Mouse (Mus musculus) lung, embryonic 16.5 days (tissue): ENCODE data around the gene Stim2. TPM values are rescaled to one million over a fixed set of nuclear protein-coding genes. Genes with fewer than 3 reads are reported as not detected.

Experiments used
- ATAC-seq: fragments of 200-750 bp; cut with Nextera tagmentation; 2 replicates; pipeline ENCODE4 v1.8.0; 2017; ENCODE audit warnings: low read depth, mild to moderate bottlenecking, moderate library complexity
- H3K27ac ChIP-seq: fragments of 300-500 bp; sonication (generic); 2 replicates; pipeline ENCODE4 v1.5.1; 2014; ENCODE audit warnings: mild to moderate bottlenecking, control low read depth, low read length
- H3K27me3 ChIP-seq: fragments of 300-500 bp; sonication (generic); 2 replicates; pipeline ENCODE4 v1.6.1; 2014; ENCODE audit warnings: low read depth, low read length, mixed read lengths; ENCODE audit not compliant: control insufficient read depth, insufficient read depth
- H3K36me3 ChIP-seq: fragments of 300-500 bp; sonication (generic); 2 replicates; pipeline ENCODE4 v1.6.1; 2014; ENCODE audit warnings: low read length; ENCODE audit not compliant: control insufficient read depth, insufficient read depth
- H3K4me1 ChIP-seq: fragments of 300-500 bp; sonication (generic); replicated peaks from 2 replicates; pipeline ENCODE4 v1.6.1; 2014; ENCODE audit warnings: low read length, mixed read lengths; ENCODE audit not compliant: control insufficient read depth, insufficient read depth
- H3K4me2 ChIP-seq: fragments of 300-500 bp; sonication (generic); 2 replicates; pipeline ENCODE4 v1.6.1; 2014; ENCODE audit warnings: low read depth, low read length, control low read depth
- H3K4me3 ChIP-seq: fragments of 300-500 bp; sonication (generic); 2 replicates; pipeline ENCODE4 v1.5.1; 2014; ENCODE audit warnings: mild to moderate bottlenecking, low read length, control low read depth
- H3K9ac ChIP-seq: fragments of 300-500 bp; sonication (generic); 2 replicates; pipeline ENCODE4 v1.6.1; 2014; ENCODE audit warnings: low read length, control low read depth
- H3K9me3 ChIP-seq: fragments of 300-500 bp; sonication (generic); 2 replicates; pipeline ENCODE4 v1.6.1; 2016; ENCODE audit warnings: low read length; ENCODE audit not compliant: control insufficient read depth
- WGBS: fragments of 180-500 bp; shearing (Covaris S2); extraction: QIAGEN DNeasy Blood & Tissue Kit; methylation state at CpG from one replicate; pipeline ENCODE4 v1.1.7; 2014; 5-methylcytosine and 5-hydroxymethylcytosine counted together
- polyA plus RNA-seq: library from polyadenylated mRNA; unstranded; fragments of >200 nt; fragmentation: Nextera tagmentation; extraction: Ambion mirVana; gene quantifications from 2 replicates; pipeline ENCODE4 v1.2.1, GENCODE M21; 2015

The Stim2 gene
- polyA plus RNA-seq, 1 experiment from 2014 or later = 15.6 TPM

DNA sequence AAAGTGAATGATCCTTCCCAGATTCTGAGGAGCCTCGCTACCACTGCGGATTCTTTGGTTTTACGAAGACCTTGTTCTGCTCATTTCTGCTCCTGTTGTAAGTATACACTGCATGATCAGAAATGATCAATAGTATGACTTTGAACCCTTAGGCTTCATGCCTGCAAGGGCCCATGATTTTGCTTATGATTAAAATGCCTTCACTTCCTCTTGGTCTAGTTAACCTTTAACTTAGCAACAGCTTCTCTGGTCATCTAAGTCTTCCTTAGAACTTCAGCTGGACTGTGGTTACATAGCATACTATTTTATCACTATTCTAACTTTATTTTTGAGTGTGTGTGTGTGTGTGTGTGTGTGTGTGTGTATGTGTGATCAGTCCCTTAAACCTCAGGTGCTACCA, 12.7 kb upstream of the Stim2 start:
- H3K27ac ChIP-seq = no peak overlapping the region
- no peaks in the 10 kb centered on the region for H3K36me3 ChIP-seq
- H3K27me3 ChIP-seq = no peaks in the 10 kb centered on the region
- H3K9me3 ChIP-seq = no peaks in the 10 kb centered on the region
- ATAC-seq = no peak
- H3K4me2 ChIP-seq = no peak overlapping the region
- H3K4me3 ChIP-seq = no peak overlapping the region
- H3K9ac ChIP-seq = no peak overlapping the region
- 78% methylated on average over 3 of the region's 3 CpGs for WGBS
- H3K4me1 ChIP-seq = no peaks in the 10 kb centered on the region

DNA sequence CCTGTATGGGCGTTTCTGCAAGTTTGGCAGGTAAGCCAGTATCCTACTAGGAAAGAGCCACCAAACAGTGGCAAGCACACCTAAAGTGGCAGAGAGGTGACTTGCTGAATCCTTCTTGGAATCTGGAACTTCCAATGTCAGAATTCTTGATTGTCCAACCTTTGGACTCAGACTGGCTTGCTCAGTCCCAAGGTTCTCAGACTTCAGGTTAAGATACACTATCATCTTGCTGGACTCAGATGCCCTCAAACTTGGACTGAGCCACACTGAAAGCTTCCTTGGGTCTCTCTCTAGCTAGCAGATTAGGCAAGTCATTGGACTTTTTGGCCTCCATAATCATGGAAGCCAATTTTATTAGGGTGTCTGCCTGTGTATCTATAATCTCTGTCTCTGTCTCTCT, 10.8 kb upstream of the Stim2 start:
- WGBS = 80% methylated on average over 1 of the region's 1 CpGs
- no peak for ATAC-seq

DNA sequence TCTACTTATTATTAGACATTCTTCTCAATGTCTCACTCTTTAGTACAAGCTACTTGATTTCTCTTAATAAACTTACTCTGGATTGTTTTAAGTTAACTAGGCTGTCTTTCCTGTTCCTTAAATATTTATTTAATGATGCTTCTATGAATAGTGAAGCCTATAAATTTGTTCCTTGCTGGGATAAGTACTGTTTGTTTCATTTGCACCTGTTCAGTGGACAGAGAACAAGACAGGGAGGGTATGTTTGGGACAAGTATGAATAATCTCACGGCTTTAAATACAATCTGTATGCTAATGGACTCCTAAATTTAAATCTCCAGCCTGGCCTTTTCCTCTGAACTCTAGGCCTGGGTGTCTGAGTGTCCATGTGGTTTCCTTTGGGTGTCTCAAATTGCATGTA, 10.2 kb upstream of the Stim2 start:
- H3K4me3 ChIP-seq = no peak overlapping the region
- no peak overlapping the region for H3K27ac ChIP-seq
- no peak for ATAC-seq
- no peaks in the 10 kb centered on the region for H3K36me3 ChIP-seq
- H3K27me3 ChIP-seq = no peaks in the 10 kb centered on the region
- no peak overlapping the region for H3K9ac ChIP-seq
- H3K4me2 ChIP-seq = no peak overlapping the region
- H3K9me3 ChIP-seq = no peaks in the 10 kb centered on the region
- no peaks in the 10 kb centered on the region for H3K4me1 ChIP-seq
- WGBS = 84% methylated on average over 1 of the region's 1 CpGs

More for the DNA sequence above, 10.8 kb upstream of the Stim2 start:
- H3K27ac ChIP-seq = no peak overlapping the region
- H3K4me3 ChIP-seq = no peak overlapping the region
- no peak overlapping the region for H3K4me2 ChIP-seq
- H3K4me1 ChIP-seq = no peaks in the 10 kb centered on the region
- H3K9me3 ChIP-seq = no peaks in the 10 kb centered on the region
- H3K36me3 ChIP-seq = no peaks in the 10 kb centered on the region
- H3K9ac ChIP-seq = no peak overlapping the region
- no peaks in the 10 kb centered on the region for H3K27me3 ChIP-seq

DNA sequence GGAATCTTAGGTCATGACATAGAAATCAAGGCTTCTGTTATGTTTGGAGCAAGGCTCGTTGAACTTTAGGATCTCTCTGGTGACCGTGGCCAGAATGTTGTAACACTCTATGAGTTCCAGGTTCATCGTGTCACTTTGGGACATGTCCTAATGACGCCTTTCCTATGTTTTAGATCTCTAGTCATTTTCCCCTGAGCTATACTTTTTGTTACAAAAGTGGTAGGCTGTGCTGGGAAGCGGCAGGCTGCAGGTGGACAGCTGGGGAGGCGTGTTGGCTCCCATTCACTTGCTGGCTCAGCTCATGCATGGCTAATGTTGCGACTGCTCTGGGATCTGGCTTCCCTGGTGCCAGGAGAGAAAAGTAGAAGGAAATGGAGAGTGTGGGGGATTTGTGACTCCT, 5.7 kb upstream of the Stim2 start:
- H3K4me2 ChIP-seq = no peak overlapping the region
- 59% methylated on average over 7 of the region's 7 CpGs for WGBS
- H3K36me3 ChIP-seq = no peaks in the 10 kb centered on the region
- H3K4me3 ChIP-seq = no peak overlapping the region
- no peak overlapping the region for H3K27ac ChIP-seq
- no peaks in the 10 kb centered on the region for H3K9me3 ChIP-seq
- no peak for ATAC-seq
- no peak overlapping the region for H3K9ac ChIP-seq
- no peaks in the 10 kb centered on the region for H3K27me3 ChIP-seq
- H3K4me1 ChIP-seq = peaks cover 10% of the 10 kb centered on the region

DNA sequence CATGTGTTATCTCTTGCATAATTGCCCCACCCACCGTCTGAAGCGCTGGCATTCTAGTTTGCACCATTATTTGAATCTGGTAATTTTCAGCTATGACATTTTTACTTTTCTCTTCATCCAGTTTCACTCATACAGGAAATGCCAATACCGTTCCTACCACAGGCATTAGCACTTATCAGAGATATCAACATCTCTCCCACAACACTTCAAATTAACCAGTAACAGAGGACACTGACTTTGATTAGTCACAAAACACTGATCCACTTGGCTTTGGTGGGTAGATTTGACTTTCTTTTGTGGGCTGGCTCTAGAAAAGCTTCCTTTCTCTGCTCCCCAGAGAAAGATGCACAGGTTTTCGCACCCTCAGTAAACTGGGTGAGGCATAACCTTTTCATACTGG, 3.7 kb upstream of the Stim2 start:
- H3K27ac ChIP-seq = no peak overlapping the region
- H3K36me3 ChIP-seq = no peaks in the 10 kb centered on the region
- no peak for ATAC-seq
- H3K27me3 ChIP-seq = no peaks in the 10 kb centered on the region
- H3K9me3 ChIP-seq = no peaks in the 10 kb centered on the region
- H3K4me3 ChIP-seq = peak overlapping the region; percentile 63
- H3K9ac ChIP-seq = no peak overlapping the region
- H3K4me1 ChIP-seq = peaks cover 13% of the 10 kb centered on the region
- WGBS = 44% methylated on average over 4 of the region's 4 CpGs
- H3K4me2 ChIP-seq = peak overlapping the region; percentile 95

DNA sequence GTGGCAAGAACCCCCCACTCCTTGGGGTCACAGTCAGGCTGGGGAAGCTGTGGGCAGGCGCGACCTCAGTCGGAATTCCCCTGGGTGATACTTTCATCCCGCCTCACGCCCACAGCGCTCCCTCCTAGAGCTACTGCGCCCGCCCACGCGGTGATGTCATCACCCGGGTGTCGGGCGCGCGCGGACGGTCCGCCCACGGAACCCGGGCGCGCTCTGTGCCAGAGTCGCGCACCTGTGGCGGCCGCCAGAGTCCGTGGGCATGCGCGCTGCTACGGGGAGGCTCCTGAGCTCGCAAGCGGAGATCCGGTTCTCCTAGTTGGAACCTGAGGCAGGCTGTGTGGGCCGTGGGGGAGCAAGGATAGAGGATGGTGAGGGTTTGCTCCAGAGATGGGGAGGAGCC, 3.0 kb upstream of the Stim2 start:
- H3K9me3 ChIP-seq = no peaks in the 10 kb centered on the region
- H3K4me3 ChIP-seq = peak overlapping the region; percentile 63
- WGBS = under 1% methylated on average over 34 of the region's 34 CpGs
- H3K4me1 ChIP-seq = peaks cover 21% of the 10 kb centered on the region
- H3K27me3 ChIP-seq = no peaks in the 10 kb centered on the region
- H3K36me3 ChIP-seq = no peaks in the 10 kb centered on the region
- H3K4me2 ChIP-seq = peak overlapping the region; percentile 95
- peak overlapping the region; percentile 71 for H3K9ac ChIP-seq
- peak; percentile 34 for ATAC-seq
- peak overlapping the region; percentile 24 for H3K27ac ChIP-seq

DNA sequence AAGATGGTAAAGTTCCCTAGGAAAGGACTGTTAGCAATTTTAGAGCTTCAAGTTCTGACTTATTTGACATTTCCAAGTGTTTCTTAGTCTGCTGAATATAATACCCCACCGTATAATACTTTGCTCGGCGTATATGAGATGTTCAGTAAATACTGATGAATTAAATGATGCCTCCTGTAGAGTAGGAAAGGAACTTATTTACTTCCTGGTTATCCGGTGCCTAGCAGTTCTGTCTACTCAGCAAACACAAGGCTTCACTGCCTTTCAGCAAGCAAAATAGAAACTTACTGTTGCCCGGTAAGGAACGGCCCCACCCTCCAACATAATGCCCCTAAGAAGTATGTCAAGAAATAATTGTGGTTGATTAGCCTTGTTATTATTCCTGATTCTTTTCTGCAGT, 1.5 kb upstream of the Stim2 start:
- Histone ChIP-seq H3K9ac (no peak overlapping the region), H3K36me3 (no peaks in the 10 kb centered on the region), H3K4me3 (no peak overlapping the region), H3K9me3 (no peaks in the 10 kb centered on the region), H3K27me3 (no peaks in the 10 kb centered on the region), H3K4me1 (peaks cover 27% of the 10 kb centered on the region), H3K27ac (no peak overlapping the region), H3K4me2 (no peak overlapping the region)
- no peak for ATAC-seq
- WGBS = 84% methylated on average over 6 of the region's 6 CpGs

DNA sequence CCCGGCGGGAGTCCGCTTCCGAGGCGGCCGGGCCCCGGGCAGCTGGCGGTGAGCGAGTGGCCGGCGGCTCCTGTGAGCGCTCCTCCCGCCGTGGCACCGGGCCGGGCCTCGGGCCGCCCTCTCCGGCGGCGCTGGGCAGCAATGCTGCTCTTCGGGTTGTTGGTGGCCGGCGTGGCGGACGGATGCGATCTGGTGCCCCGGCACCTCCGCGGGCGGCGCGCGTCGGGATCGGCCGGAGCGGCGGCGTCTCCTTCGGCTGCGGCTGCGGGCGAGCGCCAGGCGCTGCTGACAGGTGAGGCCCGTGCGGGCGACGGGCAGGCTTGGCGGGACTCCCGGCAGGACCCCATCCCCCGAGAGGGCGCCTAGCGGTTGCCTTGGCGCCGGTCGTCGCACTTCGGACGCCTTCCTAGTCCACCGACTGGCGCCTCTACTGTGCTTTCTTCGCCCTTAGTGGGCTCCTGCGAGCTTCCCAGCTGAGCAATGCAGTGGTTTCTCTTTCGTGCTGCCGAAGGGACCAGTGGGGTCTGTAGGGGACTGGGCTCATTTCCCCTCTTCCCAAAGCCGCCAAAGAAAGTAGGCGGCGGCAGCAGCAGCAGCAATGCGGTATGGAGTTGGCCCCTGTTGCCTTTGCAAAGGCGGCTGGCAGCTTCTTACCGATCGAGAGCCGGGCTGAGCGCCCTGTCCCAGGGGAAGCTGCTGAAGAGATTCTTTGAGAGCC, 603 bp downstream of the Stim2 start:
- ATAC-seq = peak; percentile 39
- H3K27me3 ChIP-seq = no peaks in the 10 kb centered on the region
- peak overlapping the region; percentile 97 for H3K4me3 ChIP-seq
- H3K36me3 ChIP-seq = no peaks in the 10 kb centered on the region
- H3K9me3 ChIP-seq = no peaks in the 10 kb centered on the region
- H3K4me2 ChIP-seq = peak overlapping the region; percentile 86
- peaks cover 27% of the 10 kb centered on the region for H3K4me1 ChIP-seq
- WGBS = under 1% methylated on average over 74 of the region's 76 CpGs
- peak overlapping the region; percentile 93 for H3K9ac ChIP-seq
- peak overlapping the region; percentile 95 for H3K27ac ChIP-seq

DNA sequence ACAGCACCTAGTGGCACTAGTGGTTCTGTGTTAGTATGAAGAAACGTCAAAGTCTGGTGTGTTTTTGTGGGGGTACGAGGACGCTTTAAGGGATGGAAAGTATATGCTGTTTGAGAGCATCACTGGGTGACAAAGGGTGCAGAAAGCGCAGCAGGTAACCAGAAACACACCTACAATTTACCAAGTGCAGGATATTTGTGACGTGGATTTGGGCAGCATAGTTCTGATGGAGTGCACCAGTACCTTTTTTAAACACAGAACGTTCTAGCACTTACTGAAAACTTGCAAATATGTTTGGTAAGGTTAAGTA, 1.1 kb downstream of the Stim2 start:
- H3K4me3 ChIP-seq = peak overlapping the region; percentile 97
- peak overlapping the region; percentile 93 for H3K9ac ChIP-seq
- peak overlapping the region; percentile 95 for H3K27ac ChIP-seq
- peak overlapping the region; percentile 86 for H3K4me2 ChIP-seq
- H3K9me3 ChIP-seq = no peaks in the 10 kb centered on the region
- peaks cover 27% of the 10 kb centered on the region for H3K4me1 ChIP-seq
- 2% methylated on average over 6 of the region's 6 CpGs for WGBS
- H3K36me3 ChIP-seq = no peaks in the 10 kb centered on the region
- H3K27me3 ChIP-seq = no peaks in the 10 kb centered on the region
- no peak for ATAC-seq

DNA sequence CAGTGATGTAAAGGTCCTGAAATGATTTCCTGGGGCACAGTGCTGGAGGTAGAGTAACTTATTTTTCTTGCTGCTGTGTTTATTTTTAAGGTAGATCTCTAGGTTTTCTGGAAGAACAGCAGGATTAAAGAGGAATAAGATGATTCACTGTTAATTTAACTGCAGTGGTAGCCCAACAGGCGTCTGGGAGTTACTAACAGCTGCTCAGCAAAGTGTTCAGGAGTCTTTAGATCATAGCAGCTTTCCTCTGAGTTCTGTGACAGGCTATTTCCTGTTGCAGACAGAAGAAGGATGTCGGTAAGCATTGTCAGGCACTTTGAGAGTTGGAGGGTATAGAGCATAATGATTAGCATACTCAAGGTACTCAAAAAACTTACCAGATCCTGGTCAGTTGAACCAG, 1.5 kb downstream of the Stim2 start:
- no peaks in the 10 kb centered on the region for H3K9me3 ChIP-seq
- no peak for ATAC-seq
- H3K36me3 ChIP-seq = no peaks in the 10 kb centered on the region
- H3K4me1 ChIP-seq = peaks cover 23% of the 10 kb centered on the region
- H3K4me2 ChIP-seq = peak overlapping the region; percentile 86
- H3K4me3 ChIP-seq = peak overlapping the region; percentile 97
- no peaks in the 10 kb centered on the region for H3K27me3 ChIP-seq
- 0% methylated on average over 2 of the region's 2 CpGs for WGBS
- peak overlapping the region; percentile 95 for H3K27ac ChIP-seq
- H3K9ac ChIP-seq = peak overlapping the region; percentile 93
